Mouse (Mus musculus) left cerebral cortex, postnatal 4 days (tissue): ENCODE measurements around the gene Gm20388. TPM values are rescaled to one million over a fixed set of nuclear protein-coding genes. Genes with fewer than 3 reads are reported as not detected.

Source experiments
- DNase-seq: peaks from one replicate; pipeline ENCODE4 v3.0.0-alpha.2; 2022
- intact Hi-C: fragments of 180-260 bp; cut with DNase I; formaldehyde crosslinking; loops from one replicate; pipeline ENCODE4 v1.15.1; 2025
- total RNA-seq, 2 experiments: library from RNA; stranded (reverse); gene quantifications; 2 replicates each; pipeline ENCODE4 v1.2.3; 2021

Gene Gm20388
- total RNA-seq, 2 experiments from 2014 or later = 6.5 to 12.8 TPM

DNA sequence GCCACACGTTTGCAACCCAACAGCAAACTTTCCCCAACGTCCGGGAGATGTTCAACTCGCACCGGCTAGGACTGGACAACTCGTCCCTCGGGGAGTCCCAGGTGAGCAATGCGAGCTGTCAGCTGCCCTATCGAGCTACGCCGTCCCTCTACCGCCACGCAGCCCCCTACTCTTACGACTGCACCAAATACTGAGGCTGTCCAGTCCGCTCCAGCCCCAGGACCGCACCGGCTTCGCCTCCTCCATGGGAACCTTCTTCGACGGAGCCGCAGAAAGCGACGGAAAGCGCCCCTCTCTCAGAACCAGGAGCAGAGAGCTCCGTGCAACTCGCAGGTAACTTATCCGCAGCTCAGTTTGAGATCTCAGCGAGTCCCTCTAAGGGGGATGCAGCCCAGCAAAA, 1207.3 kb downstream of the Gm20388 start:
- DNase-seq = no peak
- intact Hi-C loops = loop anchor here (5.0 kb wide), 1 partner anchor 274 kb away; no protein-coding TSS in a partner anchor

DNA sequence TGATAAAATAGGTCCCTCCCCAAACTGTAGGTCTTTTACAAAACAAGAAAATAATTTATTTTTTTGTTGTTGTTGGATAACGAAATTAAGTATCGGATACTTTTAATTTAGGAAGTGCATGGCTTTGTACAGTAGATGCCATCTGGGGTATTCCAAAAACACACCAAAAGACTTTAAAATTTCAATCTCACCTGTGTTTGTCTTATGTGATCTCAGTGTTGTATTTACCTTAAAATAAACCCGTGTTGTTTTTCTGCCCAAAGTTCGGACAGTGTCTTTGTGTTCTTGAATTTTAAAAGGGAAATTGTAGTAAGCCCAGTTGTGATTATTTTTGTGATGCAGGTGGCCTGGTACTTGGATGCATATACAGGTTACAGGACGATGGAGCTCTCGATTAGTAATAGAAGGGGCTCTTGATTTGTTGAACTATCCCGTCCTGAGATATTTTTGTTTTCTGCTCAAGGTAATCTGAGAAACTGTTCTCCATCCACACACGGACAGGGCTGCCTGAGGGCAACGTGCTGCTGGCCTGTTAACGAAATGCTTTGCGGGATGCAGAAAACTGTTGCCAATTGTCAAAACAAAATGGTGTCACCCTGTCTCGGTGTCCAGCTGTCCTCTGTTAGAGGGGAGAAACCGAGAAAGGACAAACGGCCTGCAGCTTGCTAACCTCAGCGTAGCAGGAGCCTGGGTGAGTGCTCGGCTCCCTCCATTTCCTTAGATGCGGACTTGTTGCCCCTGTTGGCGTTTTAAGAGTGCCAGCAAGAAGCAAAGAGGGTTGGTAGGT, 1208.2 kb downstream of the Gm20388 start:
- intact Hi-C loops = loop anchor here (5.0 kb wide), 1 partner anchor 273 kb away; no protein-coding TSS in a partner anchor
- DNase-seq = no peak

- intact Hi-C loops = loop anchor here (5.0 kb wide), 1 partner anchor 272 kb away; no protein-coding TSS in a partner anchor
- DNase-seq = no peak
Observed at GRCm38 (mm10) chr8:121119635-121120455, 1209.2 kb downstream of the Gm20388 start.

- DNase-seq = no peak
- intact Hi-C loops = no loop called here
Observed at GRCm38 (mm10) chr8:121120456-121121419, 1210.1 kb downstream of the Gm20388 start.

- DNase-seq = no peak
- intact Hi-C loops = no loop called here
Observed at GRCm38 (mm10) chr8:121121704-121122103, 1211.1 kb downstream of the Gm20388 start.

DNA sequence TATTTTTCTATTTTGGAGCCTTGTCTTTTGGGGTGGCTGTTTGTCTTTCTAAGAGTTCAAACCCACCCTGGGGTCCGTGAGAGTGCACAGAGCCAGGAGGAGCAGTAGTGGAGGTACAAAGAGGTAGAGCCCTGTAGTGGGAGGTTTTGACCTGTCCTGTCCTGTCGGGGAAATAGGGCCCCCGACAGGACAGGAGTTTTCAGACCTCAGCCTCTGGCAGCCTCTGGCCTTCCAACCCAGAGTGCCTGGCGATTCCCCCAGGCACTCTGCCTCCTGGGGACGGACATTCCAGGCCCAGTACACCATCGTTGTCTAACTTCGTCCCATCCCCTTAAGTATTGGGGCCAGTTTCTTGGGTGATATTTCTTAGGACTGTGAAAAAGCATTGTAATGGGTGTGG, 1211.7 kb downstream of the Gm20388 start:
- intact Hi-C loops = no loop called here
- DNase-seq = no peak

DNA sequence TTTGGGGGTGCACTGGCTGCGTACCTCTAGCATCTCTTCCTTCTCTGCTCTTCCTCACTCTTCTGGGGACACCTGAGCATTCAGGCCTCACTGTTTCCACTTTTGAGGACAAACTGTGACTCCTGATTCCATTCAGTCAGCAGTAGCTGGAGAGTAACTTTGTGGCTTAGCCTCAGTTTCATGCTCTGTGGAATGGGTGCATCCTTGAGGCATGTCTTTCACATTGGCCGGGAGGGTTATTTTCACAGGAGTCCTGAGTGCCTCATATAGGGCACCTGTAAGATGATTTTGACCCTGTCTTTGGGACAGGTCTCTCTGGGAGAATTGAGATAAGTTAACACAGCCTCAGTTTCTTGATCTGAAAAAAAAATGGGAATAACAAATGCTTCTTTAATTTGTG, 1212.5 kb downstream of the Gm20388 start:
- intact Hi-C loops = no loop called here
- DNase-seq = no peak

DNA sequence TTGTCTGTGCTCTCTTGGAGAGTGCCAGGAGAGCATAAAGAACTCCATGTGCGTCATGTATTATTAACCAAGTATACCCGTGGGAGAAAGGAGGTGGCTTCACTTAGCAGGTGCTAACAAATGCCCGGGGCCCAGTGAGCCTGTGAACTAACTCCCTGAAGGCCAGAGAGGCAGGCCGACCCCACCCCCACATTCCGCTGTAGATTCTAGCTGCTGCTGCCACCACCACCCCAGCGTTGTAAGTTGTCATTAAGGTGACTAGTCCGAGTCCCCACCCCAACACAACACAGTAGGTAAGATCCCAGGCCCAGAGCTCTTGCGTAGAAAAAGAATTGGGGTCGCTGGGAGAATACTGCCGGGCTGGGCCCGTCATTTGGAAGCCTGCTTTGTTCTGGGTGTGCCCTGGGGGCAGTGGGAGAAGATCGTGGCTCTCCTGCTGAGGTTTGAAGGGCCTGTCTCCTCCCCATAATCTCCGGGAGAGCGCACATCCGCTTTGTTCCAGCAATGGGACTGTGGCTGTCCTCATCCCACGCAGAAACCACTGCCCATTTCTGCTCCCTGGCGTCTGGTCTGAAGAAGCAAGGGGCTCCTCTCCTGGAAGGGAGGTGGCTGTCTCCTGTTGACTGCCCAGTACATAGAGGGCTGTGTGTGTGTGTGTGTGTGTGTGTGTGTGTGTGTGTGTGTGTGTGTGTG, 1214.1 kb downstream of the Gm20388 start:
- intact Hi-C loops = loop anchor here (5.0 kb wide), 1 partner anchor 388 kb away; no protein-coding TSS in a partner anchor
- DNase-seq = no peak

GRCm38 (mm10) chr8:121125311-121125876, 1214.8 kb downstream of the Gm20388 start:
- intact Hi-C loops = loop anchor here (5.0 kb wide), 1 partner anchor 387 kb away; no protein-coding TSS in a partner anchor
- peak; percentile 66 for DNase-seq

GRCm38 (mm10) chr8:121126191-121126590, 1215.5 kb downstream of the Gm20388 start:
- intact Hi-C loops = loop anchor here (5.0 kb wide), 1 partner anchor 386 kb away; no protein-coding TSS in a partner anchor
- DNase-seq = no peak

DNA sequence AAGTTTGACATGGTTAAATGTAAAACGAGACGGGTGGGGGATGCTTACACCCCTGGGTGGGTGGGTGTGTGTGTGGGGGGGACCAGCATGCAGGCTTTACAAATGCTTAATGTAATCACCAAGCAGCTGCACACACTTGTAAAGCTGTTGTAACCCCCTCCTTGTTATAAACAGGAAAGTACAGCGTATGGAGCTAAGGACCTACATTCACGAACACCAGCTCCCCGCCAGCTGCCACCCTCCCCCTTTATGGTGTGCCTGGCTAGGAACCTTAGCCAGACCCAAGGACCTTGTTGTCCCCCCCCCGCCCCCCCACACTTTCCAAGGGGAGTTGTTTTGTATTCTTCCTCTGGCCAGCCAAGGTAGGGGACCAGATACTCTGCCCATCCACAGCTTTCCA, 1216.1 kb downstream of the Gm20388 start:
- no peak for DNase-seq
- intact Hi-C loops = loop anchor here (5.0 kb wide), 1 partner anchor 386 kb away; no protein-coding TSS in a partner anchor

DNA sequence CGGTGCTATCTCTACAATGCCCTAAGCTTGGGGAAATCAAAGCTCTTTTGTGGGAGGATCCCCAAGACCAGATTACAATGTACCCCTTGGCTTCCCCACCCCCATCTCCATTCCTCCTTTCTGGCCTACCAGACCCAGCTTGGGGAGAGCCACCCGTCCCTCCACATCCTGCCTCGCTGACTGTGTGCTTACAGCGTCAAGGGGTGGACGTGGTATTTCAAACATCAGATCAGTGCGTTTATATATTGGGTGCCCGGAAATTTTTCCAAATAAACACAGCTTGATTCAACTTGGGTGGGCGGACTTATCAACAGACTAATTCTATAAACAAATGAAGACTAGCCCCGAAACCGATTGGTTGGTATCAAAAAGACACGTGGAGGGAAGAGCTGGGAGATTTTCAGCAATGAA, 1216.7 kb downstream of the Gm20388 start:
- no peak for DNase-seq
- intact Hi-C loops = loop anchor here (5.0 kb wide), 1 partner anchor 385 kb away; no protein-coding TSS in a partner anchor

- intact Hi-C loops = loop anchor here (5.0 kb wide), 1 partner anchor 384 kb away; no protein-coding TSS in a partner anchor
- no peak for DNase-seq
Observed at GRCm38 (mm10) chr8:121127756-121128375, 1217.2 kb downstream of the Gm20388 start, which contains the start of gene Foxl1. TSS of gene Foxl1 (plus strand) at chr8:121127940.

GRCm38 (mm10) chr8:121128531-121129264, 1218.1 kb downstream of the Gm20388 start:
- intact Hi-C loops = loop anchor here (5.0 kb wide), 1 partner anchor 384 kb away; no protein-coding TSS in a partner anchor
- DNase-seq = no peak

DNA sequence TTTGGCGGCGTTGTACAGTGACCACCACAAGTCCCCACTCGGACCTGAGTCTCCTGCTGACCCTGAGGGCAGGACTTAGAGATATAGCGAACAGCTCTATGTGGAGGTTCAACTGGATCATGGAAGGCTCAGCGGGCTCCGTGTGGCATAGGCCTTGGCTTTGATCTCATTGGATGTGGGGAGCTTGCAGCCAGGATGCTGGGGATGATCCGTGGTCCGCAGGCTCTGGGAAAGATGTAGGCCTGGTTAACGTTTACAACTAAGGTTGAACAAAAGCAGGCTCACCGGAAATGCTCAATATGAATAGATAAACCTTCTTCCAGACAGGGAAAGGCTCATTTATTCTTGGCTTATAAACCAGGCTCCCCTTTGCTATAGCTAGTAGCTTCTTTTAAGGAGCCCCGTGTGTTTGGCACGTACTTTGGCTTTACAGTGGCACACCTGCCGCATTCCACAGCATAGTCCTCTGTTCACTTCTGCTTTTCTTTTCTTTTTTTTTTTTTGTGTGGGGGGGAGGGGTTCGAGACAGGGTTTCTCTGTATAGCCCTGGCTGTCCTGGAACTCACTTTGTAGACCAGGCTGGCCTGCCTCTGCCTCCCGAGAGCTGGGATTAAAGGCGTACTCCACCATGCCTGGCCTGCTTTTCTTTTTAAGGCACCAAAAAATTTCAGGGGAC, 1218.8 kb downstream of the Gm20388 start:
- intact Hi-C loops = loop anchor here (5.0 kb wide), 1 partner anchor 383 kb away; no protein-coding TSS in a partner anchor
- no peak for DNase-seq

DNA sequence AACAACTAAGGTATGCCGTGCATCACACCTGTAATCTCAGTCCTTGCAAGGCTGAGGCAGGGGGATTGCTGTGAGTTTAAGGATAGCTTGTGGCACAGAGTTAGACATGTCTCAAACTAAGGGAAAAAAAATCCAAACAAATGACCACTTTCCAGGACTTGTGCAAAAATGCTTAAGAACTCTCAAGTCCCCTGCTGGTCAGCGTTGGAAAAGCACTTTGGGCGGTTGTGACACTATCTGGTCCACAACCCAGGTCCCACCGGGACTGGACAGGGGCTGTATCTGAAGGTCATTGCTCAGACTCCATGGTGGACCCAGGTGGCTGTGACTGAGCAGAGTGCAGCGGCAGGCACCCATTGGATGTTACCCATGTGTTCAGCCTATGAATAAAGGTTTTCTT, 1219.9 kb downstream of the Gm20388 start:
- intact Hi-C loops = no loop called here
- DNase-seq = no peak

- DNase-seq = no peak
- intact Hi-C loops = no loop called here
Observed at GRCm38 (mm10) chr8:121132961-121133513, 1222.4 kb downstream of the Gm20388 start.
